Mouse (Mus musculus) bone marrow macrophage, adult 2 months (primary cell): ENCODE results near the gene Slc5a1.

Experiments
- CTCF ChIP-seq: IDR thresholded peaks from 2 replicates; pipeline ENCODE4 v1.5.1; 2012; ENCODE audit warnings: low read depth, mild to moderate bottlenecking, low read length, moderate library complexity
- POLR2A ChIP-seq: IDR thresholded peaks from 2 replicates; pipeline ENCODE4 v1.6.1; 2012; ENCODE audit warnings: mild to moderate bottlenecking, low read depth, low read length, borderline replicate concordance

DNA sequence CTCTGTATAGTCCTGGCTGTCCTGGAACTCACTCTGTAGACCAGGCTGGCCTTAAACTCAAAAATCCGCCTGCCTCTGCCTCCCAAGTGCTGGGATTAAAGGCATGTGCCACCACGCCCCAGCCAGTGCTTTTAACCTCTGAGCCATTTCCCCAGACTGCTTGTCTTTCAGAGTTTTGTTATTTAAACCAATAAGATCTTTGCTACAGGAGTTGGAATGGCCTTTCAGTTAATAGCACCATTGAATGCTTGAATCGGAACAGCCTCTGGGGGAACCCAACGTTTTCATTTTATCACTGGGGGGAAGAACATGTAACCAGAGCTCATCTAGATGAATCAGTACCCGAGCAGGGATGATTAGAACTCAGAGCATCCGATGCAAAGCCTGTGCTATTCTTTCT is 3.0 kb downstream of the Slc5a1 start:
- no peak for TF ChIP-seq CTCF
- TF ChIP-seq POLR2A: no peak
